Mouse (Mus musculus): Measurements from ENCODE around the gene Trdmt1. TPM values are rescaled to one million over a fixed set of nuclear protein-coding genes. Genes with fewer than 3 reads are reported as not detected.

Gene Trdmt1
- polyA plus RNA-seq, 1 experiment from 2014 or later: 14.0 TPM

DNA sequence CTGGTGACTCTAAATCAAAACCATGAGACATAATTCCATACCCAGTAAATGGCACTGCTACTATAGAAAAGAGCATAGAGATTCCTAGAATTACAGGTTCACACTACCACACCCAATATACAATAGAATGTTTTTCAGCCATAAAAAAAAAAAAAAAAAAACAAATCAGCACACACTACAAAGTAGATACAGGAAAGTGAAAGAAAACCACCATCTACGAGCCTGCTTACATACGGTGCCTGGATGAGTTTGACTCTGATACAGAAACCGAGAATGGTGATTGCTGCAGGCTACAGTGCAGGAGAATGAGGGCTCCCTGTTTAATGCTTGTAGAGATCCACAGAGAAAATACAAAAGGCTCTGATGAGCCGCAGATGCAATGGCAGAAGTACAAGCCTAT is 51.5 kb downstream of the Trdmt1 start:
- DNase-seq (ENCODE audit: low spot score) (no peak), ATAC-seq (replicated peaks; ENCODE audit: low FRiP score, low read depth) (no peak)
- Histone ChIP-seq H3K9me3 (replicated peaks; ENCODE audit: low read length) (no peaks in the 10 kb centered on the region), H3K4me1 (replicated peaks; ENCODE audit: insufficient read depth, low read length) (no peaks in the 10 kb centered on the region), H3K4me3 (replicated peaks; ENCODE audit: low read depth, low read length) (no peak overlapping the region), H3K27me3 (ENCODE audit: insufficient read depth, low read length) (no peaks in the 10 kb centered on the region), H3K27ac (no peak overlapping the region), H3K4me2 (ENCODE audit: low read length) (no peak overlapping the region), H3K36me3 (ENCODE audit: insufficient read depth, low read length) (no peaks in the 10 kb centered on the region), H3K9ac (ENCODE audit: low read depth, low read length) (no peak overlapping the region)
- no peak for TF ChIP-seq CTCF (IDR thresholded peaks at IDR 0.05; ENCODE audit: low read depth)
- 86% methylated on average over 4 of the region's 4 CpGs for WGBS

DNA sequence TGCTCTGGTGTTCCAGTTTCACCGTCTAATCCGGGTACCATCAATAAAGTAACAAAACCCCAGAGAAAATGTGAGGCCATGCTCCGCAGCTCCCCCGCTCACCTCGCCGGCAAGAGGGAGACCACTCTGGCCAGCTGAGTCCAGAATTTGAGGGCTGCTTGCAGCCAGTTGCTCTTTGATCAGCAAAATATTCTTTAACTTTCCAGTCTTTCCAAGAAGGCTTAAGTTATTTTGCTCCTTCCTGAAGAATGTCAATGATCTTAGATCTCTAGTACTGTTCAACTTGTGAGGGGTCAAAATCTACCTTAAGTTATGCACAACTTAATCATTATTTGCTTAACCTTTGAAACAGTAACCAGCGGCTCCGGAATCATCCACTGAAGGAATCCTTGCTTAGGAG is 52.7 kb downstream of the Trdmt1 start, which contains the start of gene Cubn:
TSS of gene Cubn (minus strand) at position 80 of the 400 bp plus-strand sequence.
- ATAC-seq (replicated peaks; ENCODE audit: low FRiP score, low read depth) (peak; percentile 83), DNase-seq (ENCODE audit: low spot score) (peak; percentile 49)
- Histone ChIP-seq H3K9ac (ENCODE audit: low read depth, low read length) (no peak within 1 kb of the TSS), H3K27me3 (ENCODE audit: insufficient read depth, low read length) (no peaks in the 10 kb centered on the region), H3K9me3 (replicated peaks; ENCODE audit: low read length) (no peaks in the 10 kb centered on the region), H3K27ac (no peak within 1 kb of the TSS), H3K4me1 (replicated peaks; ENCODE audit: insufficient read depth, low read length) (no peaks in the 10 kb centered on the region), H3K36me3 (ENCODE audit: insufficient read depth, low read length) (no peaks in the 10 kb centered on the region), H3K4me2 (ENCODE audit: low read length) (peak within 1 kb of the TSS; percentile 27; the same call in 1 of the 2 replicates), H3K4me3 (replicated peaks; ENCODE audit: low read depth, low read length) (0 out of 2 replicates have a peak within 1 kb of the TSS, but pooled peaks have one; percentile 4)
- WGBS: 32% methylated on average over 8 of the region's 8 CpGs
- TF ChIP-seq CTCF (IDR thresholded peaks at IDR 0.05; ENCODE audit: low read depth): no peak

DNA sequence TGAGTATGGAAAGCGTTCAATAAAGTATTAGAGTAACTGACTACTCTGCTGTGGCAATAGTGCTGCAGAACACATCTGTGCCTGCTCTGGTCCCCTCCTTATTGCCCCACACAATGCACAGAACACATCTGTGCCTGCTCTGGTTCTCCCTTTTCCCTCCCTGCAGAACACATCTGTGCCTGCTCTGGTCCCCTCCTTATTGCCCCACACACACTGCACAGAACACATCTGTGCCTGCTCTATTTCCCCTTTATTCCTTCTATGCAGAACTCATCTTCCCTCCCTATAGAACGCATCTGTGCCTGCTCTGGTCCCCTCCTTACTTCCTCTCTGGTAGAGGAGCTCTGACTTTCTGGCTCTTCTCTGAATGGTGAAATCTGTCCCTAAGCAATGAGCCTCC is 54.0 kb downstream of the Trdmt1 start:
- no peak for ATAC-seq (replicated peaks; ENCODE audit: low FRiP score, low read depth)
- no peak overlapping the region for H3K9ac ChIP-seq (ENCODE audit: low read depth, low read length)
- no peaks in the 10 kb centered on the region for H3K4me1 ChIP-seq (replicated peaks; ENCODE audit: insufficient read depth, low read length)
- 0 out of 2 replicates have a peak overlapping the region, but pooled peaks have one; percentile 4 for H3K4me3 ChIP-seq (replicated peaks; ENCODE audit: low read depth, low read length)
- no peaks in the 10 kb centered on the region for H3K36me3 ChIP-seq (ENCODE audit: insufficient read depth, low read length)
- no peaks in the 10 kb centered on the region for H3K9me3 ChIP-seq (replicated peaks; ENCODE audit: low read length)
- H3K4me2 ChIP-seq (ENCODE audit: low read length): peak overlapping the region; percentile 27; the same call in 1 of the 2 replicates
- H3K27ac ChIP-seq: no peak overlapping the region
- 84% methylated on average over 2 of the region's 2 CpGs for WGBS
- no peaks in the 10 kb centered on the region for H3K27me3 ChIP-seq (ENCODE audit: insufficient read depth, low read length)
- TF ChIP-seq CTCF (IDR thresholded peaks at IDR 0.05; ENCODE audit: low read depth): no peak
- DNase-seq (ENCODE audit: low spot score): no peak

DNA sequence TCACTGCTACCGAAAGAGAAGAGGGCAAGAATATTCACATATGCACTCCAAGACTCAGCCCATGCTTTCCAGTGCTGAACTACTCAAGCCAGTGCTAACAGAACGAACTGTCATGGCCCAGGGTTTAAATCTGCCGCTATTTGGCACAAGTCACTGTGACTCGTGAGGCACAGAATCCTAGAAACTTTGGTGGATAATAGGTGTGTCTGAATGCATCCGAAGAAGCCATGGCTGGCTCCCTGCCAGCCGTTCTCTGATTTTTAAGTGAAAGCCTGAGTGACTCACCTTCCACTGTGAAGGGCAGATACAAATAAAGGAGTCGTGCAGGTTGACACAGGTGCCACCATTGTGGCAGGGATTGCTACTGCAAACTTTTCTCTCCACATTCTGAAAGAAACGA is 58.0 kb downstream of the Trdmt1 start:
- TF ChIP-seq CTCF (IDR thresholded peaks at IDR 0.05; ENCODE audit: low read depth): no peak
- no peak overlapping the region for H3K27ac ChIP-seq
- DNase-seq (ENCODE audit: low spot score) (no peak), ATAC-seq (replicated peaks; ENCODE audit: low FRiP score, low read depth) (no peak)
- no peaks in the 10 kb centered on the region for H3K27me3 ChIP-seq (ENCODE audit: insufficient read depth, low read length)
- no peak overlapping the region for H3K4me2 ChIP-seq (ENCODE audit: low read length)
- no peaks in the 10 kb centered on the region for H3K4me1 ChIP-seq (replicated peaks; ENCODE audit: insufficient read depth, low read length)
- H3K9ac ChIP-seq (ENCODE audit: low read depth, low read length): no peak overlapping the region
- no peak overlapping the region for H3K4me3 ChIP-seq (replicated peaks; ENCODE audit: low read depth, low read length)
- no peaks in the 10 kb centered on the region for H3K36me3 ChIP-seq (ENCODE audit: insufficient read depth, low read length)
- 82% methylated on average over 8 of the region's 8 CpGs for WGBS
- no peaks in the 10 kb centered on the region for H3K9me3 ChIP-seq (replicated peaks; ENCODE audit: low read length)

DNA sequence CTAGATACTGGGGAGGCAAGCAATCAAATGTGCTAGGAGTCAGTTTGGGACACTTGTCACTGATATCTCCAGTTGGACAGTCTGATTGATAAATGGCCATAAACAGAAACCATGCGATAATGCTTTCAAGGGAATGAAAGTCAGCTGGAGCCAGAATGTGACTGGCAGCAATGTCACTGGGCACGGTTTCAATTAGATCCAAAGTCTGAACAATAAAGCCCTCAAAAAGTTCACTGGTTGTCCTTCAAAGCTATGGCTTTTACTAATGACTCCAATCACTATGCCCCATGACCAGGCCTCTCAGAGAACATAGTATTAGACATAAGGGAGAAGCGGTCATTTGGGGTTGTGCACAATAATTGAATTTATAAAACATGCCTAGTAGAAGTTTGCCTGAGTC is 59.9 kb downstream of the Trdmt1 start:
- WGBS: 77% methylated on average over 3 of the region's 3 CpGs
- Histone ChIP-seq H3K4me1 (replicated peaks; ENCODE audit: insufficient read depth, low read length) (no peaks in the 10 kb centered on the region), H3K36me3 (ENCODE audit: insufficient read depth, low read length) (no peaks in the 10 kb centered on the region), H3K27me3 (ENCODE audit: insufficient read depth, low read length) (no peaks in the 10 kb centered on the region), H3K4me3 (replicated peaks; ENCODE audit: low read depth, low read length) (no peak overlapping the region), H3K9ac (ENCODE audit: low read depth, low read length) (no peak overlapping the region), H3K9me3 (replicated peaks; ENCODE audit: low read length) (no peaks in the 10 kb centered on the region), H3K27ac (no peak overlapping the region), H3K4me2 (ENCODE audit: low read length) (no peak overlapping the region)
- TF ChIP-seq CTCF (IDR thresholded peaks at IDR 0.05; ENCODE audit: low read depth): no peak
- DNase-seq (ENCODE audit: low spot score): no peak
- ATAC-seq (replicated peaks; ENCODE audit: low FRiP score, low read depth): no peak

DNA sequence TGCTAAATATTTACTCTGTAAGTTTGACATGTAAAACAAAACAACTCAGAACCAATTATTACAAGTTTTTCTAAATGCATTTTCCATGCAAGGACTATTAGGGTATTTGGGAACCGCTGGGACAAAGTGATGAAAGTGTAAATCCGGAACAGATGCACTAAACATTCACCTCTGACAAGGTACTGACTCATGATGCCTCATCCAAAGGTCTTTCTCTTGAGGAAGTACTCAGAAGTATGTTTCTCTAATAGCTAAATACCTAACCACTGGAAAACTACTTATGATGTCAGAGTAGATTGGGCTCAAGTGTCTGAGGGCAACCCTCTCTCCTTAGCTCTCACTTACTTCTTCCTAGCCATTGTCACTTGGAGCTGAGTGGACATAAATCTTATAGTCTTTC is 63.7 kb downstream of the Trdmt1 start:
- 84% methylated on average over 2 of the region's 2 CpGs for WGBS
- Histone ChIP-seq H3K9ac (ENCODE audit: low read depth, low read length) (no peak overlapping the region), H3K27me3 (ENCODE audit: insufficient read depth, low read length) (no peaks in the 10 kb centered on the region), H3K4me1 (replicated peaks; ENCODE audit: insufficient read depth, low read length) (no peaks in the 10 kb centered on the region), H3K9me3 (replicated peaks; ENCODE audit: low read length) (no peaks in the 10 kb centered on the region), H3K27ac (no peak overlapping the region), H3K4me2 (ENCODE audit: low read length) (no peak overlapping the region), H3K4me3 (replicated peaks; ENCODE audit: low read depth, low read length) (no peak overlapping the region), H3K36me3 (ENCODE audit: insufficient read depth, low read length) (no peaks in the 10 kb centered on the region)
- DNase-seq (ENCODE audit: low spot score): no peak
- no peak for ATAC-seq (replicated peaks; ENCODE audit: low FRiP score, low read depth)
- no peak for TF ChIP-seq CTCF (IDR thresholded peaks at IDR 0.05; ENCODE audit: low read depth)

DNA sequence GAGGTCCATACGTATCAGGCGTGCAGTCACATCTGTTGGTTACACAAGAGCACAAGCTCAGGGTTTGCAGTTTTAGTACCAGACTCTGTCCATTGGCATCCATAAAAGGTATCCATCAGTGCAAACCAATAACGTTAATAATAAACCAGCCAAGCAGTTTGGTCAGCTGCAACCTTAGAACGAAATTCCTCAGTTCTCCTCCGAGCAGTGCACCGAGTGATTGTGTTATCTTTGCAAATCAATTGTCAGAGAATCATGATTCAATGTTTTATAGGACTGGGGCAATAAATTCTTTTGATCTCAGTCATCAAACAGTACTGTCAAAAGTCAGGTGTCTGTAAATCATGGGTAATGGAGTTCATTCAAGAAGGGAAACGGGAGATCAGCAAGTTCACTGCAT is 65.3 kb downstream of the Trdmt1 start:
- Histone ChIP-seq H3K4me3 (replicated peaks; ENCODE audit: low read depth, low read length) (no peak overlapping the region), H3K4me2 (ENCODE audit: low read length) (no peak overlapping the region), H3K9me3 (replicated peaks; ENCODE audit: low read length) (no peaks in the 10 kb centered on the region), H3K9ac (ENCODE audit: low read depth, low read length) (no peak overlapping the region), H3K36me3 (ENCODE audit: insufficient read depth, low read length) (no peaks in the 10 kb centered on the region), H3K27me3 (ENCODE audit: insufficient read depth, low read length) (no peaks in the 10 kb centered on the region), H3K4me1 (replicated peaks; ENCODE audit: insufficient read depth, low read length) (no peaks in the 10 kb centered on the region), H3K27ac (no peak overlapping the region)
- ATAC-seq (replicated peaks; ENCODE audit: low FRiP score, low read depth) (no peak), DNase-seq (ENCODE audit: low spot score) (no peak)
- no peak for TF ChIP-seq CTCF (IDR thresholded peaks at IDR 0.05; ENCODE audit: low read depth)
- WGBS: 49% methylated on average over 7 of the region's 7 CpGs
